ENCODE assay signal across 8 mouse cellular contexts in genomic region chr6:114642601-114643528, GRCm38 (mm10). TPM values are rescaled to one million over a fixed set of nuclear protein-coding genes. Genes with fewer than 3 reads are reported as not detected.
DNase-seq lines count a peak whose midpoint lies in the region; ATAC-seq and TF ChIP-seq lines count a peak whose summit lies in the region.

Gene Atg7, plus strand, starts transcription at chr6:114643097.

- peak; percentile 95 for DNase-seq in WW6 (ENCODE audit: low read depth, low spot score)
- peak; percentile 87 to 93 for DNase-seq in cerebellum, postnatal 4 days (ENCODE audit: low spot score in 2 of 2)
- DNase-seq in gastrocnemius, adult 2 months = peak; percentile 95
- peak; percentile 98 for DNase-seq in hindbrain, postnatal 0 days (ENCODE audit: low spot score)
- DNase-seq in left cerebral cortex, adult 2 months (ENCODE audit: extremely low spot score in 1 of 2, low spot score in 2 of 2) = peak; percentile 90 to 92
- peak; percentile 88 to 94 for DNase-seq in right cerebral cortex, adult 2 months (ENCODE audit: low spot score in 2 of 2)
- peak; percentile 92 for DNase-seq in urinary bladder, postnatal 14 days (ENCODE audit: low spot score)

- H3K9me3 ChIP-seq in hindbrain, postnatal 0 days (ENCODE audit: low read length) = no peaks in the 10 kb centered on the region

- H3K4me3 ChIP-seq in gastrocnemius, adult 2 months = peak within 1 kb of the TSS; percentile 83
- peak within 1 kb of the TSS; percentile 54 for H3K4me3 ChIP-seq in hindbrain, postnatal 0 days (ENCODE audit: low read length)
- peak within 1 kb of the TSS; percentile 81 for H3K4me3 ChIP-seq in left cerebral cortex, adult 2 months

- ATAC-seq in hindbrain, postnatal 0 days = peak; percentile 93
- ATAC-seq in megakaryocyte, adult 5-6 weeks (ENCODE audit: poor library complexity, severe bottlenecking) = peak; percentile 92

- 0 out of 2 replicates have a peak, but pooled peaks have one; percentile 1 for TF ChIP-seq CTCF in gastrocnemius, adult 2 months (IDR thresholded peaks at IDR 0.05)
- no peak for TF ChIP-seq CTCF in hindbrain, postnatal 0 days (IDR thresholded peaks at IDR 0.05; ENCODE audit: low read depth)
- no peak for TF ChIP-seq CTCF in left cerebral cortex, adult 2 months (IDR thresholded peaks at IDR 0.05)

- under 1% methylated on average over 38 of the region's 38 CpGs for WGBS in hindbrain, postnatal 0 days

- no peaks in the 10 kb centered on the region; the same call in 1 of the 2 replicates for H3K4me1 ChIP-seq in hindbrain, postnatal 0 days (ENCODE audit: insufficient read depth, low read length)

- peak within 1 kb of the TSS; percentile 60 for H3K9ac ChIP-seq in hindbrain, postnatal 0 days (replicated peaks; ENCODE audit: low read length)

- intact Hi-C loops in gastrocnemius, adult 2 months (cut with DNase I) = loop anchor here (5.0 kb wide), 1 partner anchor 279 kb away; no protein-coding TSS in a partner anchor
- intact Hi-C loops in left cerebral cortex, adult 2 months (cut with DNase I) = no loop called here

- H3K36me3 ChIP-seq in hindbrain, postnatal 0 days (ENCODE audit: insufficient read depth, low read length) = no peaks in the 10 kb centered on the region

- no peaks in the 10 kb centered on the region for H3K27me3 ChIP-seq in hindbrain, postnatal 0 days (ENCODE audit: insufficient read depth, low read length)

- H3K27ac ChIP-seq in gastrocnemius, adult 2 months = peak within 1 kb of the TSS; percentile 92
- H3K27ac ChIP-seq in hindbrain, postnatal 0 days = peak within 1 kb of the TSS; percentile 57
- H3K27ac ChIP-seq in left cerebral cortex, adult 2 months = peak within 1 kb of the TSS; percentile 89

- H3K4me2 ChIP-seq in hindbrain, postnatal 0 days (ENCODE audit: low read depth, low read length) = peak within 1 kb of the TSS; percentile 99

RNA-seq across cellular contexts. Expression of gene Atg7, which starts in this region (rescaled TPM):
- total RNA-seq in gastrocnemius, adult 2 months (2021) = 10 to 100 TPM in 1 of 2 experiments, 1 to 10 TPM in 1; 9.6 to 11.5 TPM
- 15.0 and 17.5 TPM in 2 replicates for total RNA-seq in hindbrain, postnatal 0 days (2014; rRNA removed)
- 15.9 and 16.6 TPM in 2 replicates for polyA plus RNA-seq in hindbrain, postnatal 0 days (2015; fragmentation: Nextera tagmentation; extraction: Ambion mirVana)
- total RNA-seq in left cerebral cortex, adult 2 months (2021) = 10 to 100 TPM; 28.9 to 29.1 TPM
- total RNA-seq in megakaryocyte, adult 5-6 weeks (2015) = 42.2 and 46.8 TPM in 2 replicates
- 52.0 and 57.9 TPM in 2 replicates for total RNA-seq in megakaryocyte, adult 5-6 weeks (2017)

Comparison
In these comparisons a context has a peak if more than half of its experiments do, and no peak if none do; other contexts are left out.
1. Peak in every context shown above with its lines: DNase-seq, ATAC-seq, H3K4me3 ChIP-seq and H3K27ac ChIP-seq.